Mouse (Mus musculus) kidney, postnatal 10 days (tissue): ENCODE measurements around the gene Gm13272.
"Not testable (repeated sequence)": the region's sequence is repeated elsewhere in the genome, so short reads cannot be mapped to it uniquely, and the experiment has no call there.

Experiments used
- DNase-seq: peaks from one replicate; pipeline ENCODE4 v3.0.0; 2021; ENCODE audit warnings: mixed read lengths

The Gm13272 gene

GRCm38 (mm10) chr4:88779550-88779949, at the start of gene Gm13272:
Gm13272 (plus strand) TSS chr4:88779850.
- DNase-seq = not testable (repeated sequence)

GRCm38 (mm10) chr4:88738480-88738879, 41.2 kb upstream of the Gm13272 start:
- DNase-seq = peak; percentile 85

- no peak for DNase-seq
These were observed 40.6 kb upstream of the Gm13272 start for GRCm38 (mm10) chr4:88739036-88739435.

GRCm38 (mm10) chr4:88741426-88741825, 38.2 kb upstream of the Gm13272 start:
- DNase-seq = no peak

GRCm38 (mm10) chr4:88742771-88743371, 36.8 kb upstream of the Gm13272 start:
- DNase-seq = no peak

GRCm38 (mm10) chr4:88744207-88744606, 35.4 kb upstream of the Gm13272 start:
- DNase-seq = no peak

- no peak for DNase-seq
These were observed 29.7 kb upstream of the Gm13272 start for GRCm38 (mm10) chr4:88749926-88750325.

GRCm38 (mm10) chr4:88754818-88755340, 24.8 kb upstream of the Gm13272 start, which contains the start of gene Gm13271:
Gm13271 (plus strand) TSS chr4:88754868.
- DNase-seq = peak; percentile 66

GRCm38 (mm10) chr4:88756581-88757513, 22.8 kb upstream of the Gm13272 start:
- DNase-seq = not testable (repeated sequence)

- peak; percentile 90 for DNase-seq
These were observed 22.0 kb upstream of the Gm13272 start for GRCm38 (mm10) chr4:88757628-88758031.

GRCm38 (mm10) chr4:88758751-88759150, 20.9 kb upstream of the Gm13272 start:
- not testable (repeated sequence) for DNase-seq

GRCm38 (mm10) chr4:88759610-88760268, 19.9 kb upstream of the Gm13272 start, which contains the start of gene Gm13283:
Gm13283 (plus strand) TSS chr4:88760119.
- peak; percentile 52 for DNase-seq

GRCm38 (mm10) chr4:88760431-88760830, 19.2 kb upstream of the Gm13272 start:
- DNase-seq = peak; percentile 87

GRCm38 (mm10) chr4:88761776-88762175, 17.9 kb upstream of the Gm13272 start:
- peak; percentile 74 for DNase-seq

- peak; percentile 21 for DNase-seq
These were observed 17.3 kb upstream of the Gm13272 start for GRCm38 (mm10) chr4:88762341-88762740.

- peak; percentile 74 for DNase-seq
These were observed 16.1 kb upstream of the Gm13272 start for GRCm38 (mm10) chr4:88763384-88764018.

- DNase-seq = not testable (repeated sequence)
These were observed 6.1 kb upstream of the Gm13272 start, which contains the start of gene Gm13290 for GRCm38 (mm10) chr4:88773534-88773933. Gm13290 (plus strand) TSS chr4:88773834.

- DNase-seq = not testable (repeated sequence)
These were observed 3.0 kb upstream of the Gm13272 start, which contains the start of gene Gm13289 for GRCm38 (mm10) chr4:88776622-88777021. Gm13289 (plus strand) TSS chr4:88776922.

GRCm38 (mm10) chr4:88780320-88780719, 670 bp downstream of the Gm13272 start:
- DNase-seq = peak; percentile 15

GRCm38 (mm10) chr4:88781831-88782230, 2.2 kb downstream of the Gm13272 start, which contains the start of gene Ifnz:
Ifnz (plus strand) TSS chr4:88782131.
- not testable (repeated sequence) for DNase-seq

- DNase-seq = peak; percentile 13
These were observed 2.7 kb downstream of the Gm13272 start for GRCm38 (mm10) chr4:88782335-88782734.

- not testable (repeated sequence) for DNase-seq
These were observed 5.8 kb downstream of the Gm13272 start, which contains the start of gene Gm13276 for GRCm38 (mm10) chr4:88785409-88785808. Gm13276 (plus strand) TSS chr4:88785709.
